Mouse (Mus musculus): ENCODE data around the gene Scamp4.

The Scamp4 gene

GRCm38 (mm10) chr10:80655406-80656129, 52.9 kb downstream of the Scamp4 start:
- no peak for DNase-seq

GRCm38 (mm10) chr10:80656130-80656862, 53.6 kb downstream of the Scamp4 start:
- peak; percentile 96 for DNase-seq

- no peak for DNase-seq
These were observed 54.4 kb downstream of the Scamp4 start, which contains the start of gene Btbd2 for GRCm38 (mm10) chr10:80656863-80657623. Gene Btbd2, minus strand, starts transcription at chr10:80657071.

- no peak for DNase-seq
These were observed 55.6 kb downstream of the Scamp4 start for GRCm38 (mm10) chr10:80658194-80658840.

GRCm38 (mm10) chr10:80658841-80659202, 56.1 kb downstream of the Scamp4 start:
- peak; percentile 64 for DNase-seq

GRCm38 (mm10) chr10:80659213-80659612, 56.5 kb downstream of the Scamp4 start:
- DNase-seq, result peak; percentile 82

GRCm38 (mm10) chr10:80661149-80661548, 58.5 kb downstream of the Scamp4 start:
- DNase-seq, result peak; percentile 87

GRCm38 (mm10) chr10:80663485-80664196, 61.0 kb downstream of the Scamp4 start:
- DNase-seq, result no peak

GRCm38 (mm10) chr10:80664197-80665015, 61.7 kb downstream of the Scamp4 start:
- DNase-seq, result no peak

GRCm38 (mm10) chr10:80665016-80665380, 62.3 kb downstream of the Scamp4 start:
- DNase-seq, result no peak

Measured in thymus, postnatal 25 days (tissue).